Mouse (Mus musculus) heart, embryonic 15.5 days (tissue): ENCODE measurements around the gene Tuba1c. TPM values are rescaled to one million over a fixed set of nuclear protein-coding genes. Genes with fewer than 3 reads are reported as not detected.

Experiments
- ATAC-seq: fragments of 200-750 bp; cut with Nextera tagmentation; replicated peaks from 2 replicates; pipeline ENCODE4 v1.8.0; 2017; ENCODE audit warnings: low read depth, moderate TSS enrichment; ENCODE audit not compliant: insufficient number of reproducible peaks, insufficient read depth, low FRiP score
- H3K27ac ChIP-seq: fragments of 300-500 bp; sonication (generic); 2 replicates; pipeline ENCODE4 v1.5.1; 2015; ENCODE audit warnings: mild to moderate bottlenecking, inconsistent platforms
- H3K27me3 ChIP-seq: fragments of 300-500 bp; sonication (generic); 2 replicates; pipeline ENCODE4 v1.6.1; 2015; ENCODE audit warnings: inconsistent platforms
- H3K36me3 ChIP-seq: fragments of 300-500 bp; sonication (generic); 2 replicates; pipeline ENCODE4 v1.6.1; 2015; ENCODE audit warnings: mild to moderate bottlenecking, inconsistent platforms
- H3K4me1 ChIP-seq: fragments of 300-500 bp; sonication (generic); replicated peaks from 2 replicates; pipeline ENCODE4 v1.6.1; 2015; ENCODE audit warnings: inconsistent platforms
- H3K4me2 ChIP-seq: fragments of 300-500 bp; sonication (generic); 2 replicates; pipeline ENCODE4 v1.6.1; 2015; ENCODE audit warnings: inconsistent platforms, mild to moderate bottlenecking, moderate library complexity
- H3K4me3 ChIP-seq: fragments of 300-500 bp; sonication (generic); 2 replicates; pipeline ENCODE4 v1.5.1; 2015; ENCODE audit warnings: mild to moderate bottlenecking, inconsistent platforms
- H3K9ac ChIP-seq: fragments of 300-500 bp; sonication (generic); 2 replicates; pipeline ENCODE4 v1.6.1; 2015; ENCODE audit warnings: mild to moderate bottlenecking, inconsistent platforms
- H3K9me3 ChIP-seq: fragments of 300-500 bp; sonication (generic); replicated peaks from 2 replicates; pipeline ENCODE4 v1.6.1; 2016; ENCODE audit warnings: inconsistent platforms
- WGBS: fragments of 180-500 bp; shearing (Covaris S2); methylation state at CpG from one replicate; pipeline ENCODE4 v1.1.7; 2015; ENCODE audit warnings: mixed read lengths; 5-methylcytosine and 5-hydroxymethylcytosine counted together
- polyA plus RNA-seq: library from polyadenylated mRNA; unstranded; fragments of >200 nt; fragmentation: Nextera tagmentation; extraction: Ambion mirVana; gene quantifications from 2 replicates; pipeline ENCODE4 v1.2.1, GENCODE M21; 2015

Tuba1c gene
- polyA plus RNA-seq, 1 experiment from 2014 or later: 117 TPM

- Histone ChIP-seq H3K27me3 (no peaks in the 10 kb centered on the region), H3K9me3 (no peaks in the 10 kb centered on the region), H3K9ac (no peak overlapping the region), H3K36me3 (no peaks in the 10 kb centered on the region), H3K27ac (no peak overlapping the region), H3K4me3 (0 out of 2 replicates have a peak overlapping the region, but pooled peaks have one; percentile 9), H3K4me2 (peak overlapping the region; percentile 39), H3K4me1 (peaks cover 5% of the 10 kb centered on the region)
- no peak for ATAC-seq
- 53% methylated on average over 8 of the region's 8 CpGs for WGBS
Observed at GRCm38 (mm10) chr15:99019436-99019835, 10.3 kb upstream of the Tuba1c start.

- WGBS: 89% methylated on average over 4 of the region's 4 CpGs
- peaks cover 7% of the 10 kb centered on the region for H3K4me1 ChIP-seq
- no peak overlapping the region for H3K9ac ChIP-seq
- H3K9me3 ChIP-seq: no peaks in the 10 kb centered on the region
- H3K4me3 ChIP-seq: no peak overlapping the region
- no peak overlapping the region for H3K4me2 ChIP-seq
- no peak for ATAC-seq
- no peaks in the 10 kb centered on the region for H3K27me3 ChIP-seq
- H3K36me3 ChIP-seq: no peaks in the 10 kb centered on the region
- no peak overlapping the region for H3K27ac ChIP-seq
Observed at GRCm38 (mm10) chr15:99020171-99020570, 9.5 kb upstream of the Tuba1c start.

DNA sequence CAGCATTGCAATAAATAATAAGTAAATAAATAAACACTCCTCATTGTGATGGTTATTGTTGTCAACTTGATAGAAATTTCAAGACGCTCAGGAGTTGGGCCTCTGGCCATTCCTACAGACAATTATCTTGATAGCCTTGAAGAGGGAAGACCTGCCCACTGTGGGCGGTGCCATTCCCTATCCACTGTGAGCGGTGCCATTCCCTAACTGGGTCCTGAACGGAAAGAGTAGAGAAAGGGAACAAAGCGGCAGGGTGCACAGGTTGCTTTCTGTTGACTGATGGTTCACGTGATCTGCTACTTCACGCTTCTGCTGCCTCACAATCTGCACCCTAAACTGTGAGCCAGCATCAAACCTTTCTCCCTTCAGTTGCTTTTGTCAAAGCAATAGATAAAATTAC, 8.4 kb upstream of the Tuba1c start:
- Histone ChIP-seq H3K27ac (no peak overlapping the region), H3K9ac (no peak overlapping the region), H3K4me3 (no peak overlapping the region), H3K36me3 (no peaks in the 10 kb centered on the region), H3K9me3 (no peaks in the 10 kb centered on the region), H3K4me1 (peaks cover 7% of the 10 kb centered on the region), H3K4me2 (no peak overlapping the region), H3K27me3 (no peaks in the 10 kb centered on the region)
- WGBS: 95% methylated on average over 7 of the region's 7 CpGs
- ATAC-seq: no peak

DNA sequence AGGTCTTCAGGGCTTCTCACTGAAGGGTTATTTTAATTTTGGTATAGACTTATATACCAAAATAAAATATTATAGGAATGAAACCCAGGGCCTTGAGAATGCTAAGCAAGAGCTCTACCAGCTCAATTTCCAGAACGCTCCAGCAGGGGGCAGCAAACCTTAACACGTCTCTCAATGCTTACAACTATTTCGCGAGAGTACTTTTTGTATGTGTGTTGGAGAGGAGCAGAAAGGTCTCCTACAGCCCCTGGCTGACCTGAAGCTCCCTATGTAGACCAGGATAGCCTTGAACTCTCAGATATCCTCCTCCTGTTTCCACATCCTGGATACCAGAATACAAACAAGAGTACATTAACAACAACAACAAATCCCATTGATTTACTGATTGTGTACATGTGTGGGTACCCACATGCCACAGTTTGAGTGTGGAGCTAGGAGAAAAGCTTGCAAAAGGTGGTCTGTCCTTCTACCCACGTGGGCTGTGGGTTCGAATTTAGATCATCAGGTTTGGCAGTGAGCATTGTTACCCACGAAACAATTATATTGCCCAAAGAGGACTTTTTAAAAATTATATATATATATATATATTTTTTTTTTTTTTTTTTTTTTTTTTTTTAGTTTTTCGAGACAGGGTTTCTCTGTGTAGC, 4.9 kb upstream of the Tuba1c start:
- WGBS: 19% methylated on average over 7 of the region's 8 CpGs
- no peak overlapping the region for H3K9ac ChIP-seq
- no peaks in the 10 kb centered on the region for H3K27me3 ChIP-seq
- peaks cover 9% of the 10 kb centered on the region for H3K4me1 ChIP-seq
- no peak for ATAC-seq
- H3K9me3 ChIP-seq: no peaks in the 10 kb centered on the region
- H3K4me2 ChIP-seq: no peak overlapping the region
- H3K36me3 ChIP-seq: no peaks in the 10 kb centered on the region
- H3K4me3 ChIP-seq: no peak overlapping the region
- H3K27ac ChIP-seq: no peak overlapping the region

DNA sequence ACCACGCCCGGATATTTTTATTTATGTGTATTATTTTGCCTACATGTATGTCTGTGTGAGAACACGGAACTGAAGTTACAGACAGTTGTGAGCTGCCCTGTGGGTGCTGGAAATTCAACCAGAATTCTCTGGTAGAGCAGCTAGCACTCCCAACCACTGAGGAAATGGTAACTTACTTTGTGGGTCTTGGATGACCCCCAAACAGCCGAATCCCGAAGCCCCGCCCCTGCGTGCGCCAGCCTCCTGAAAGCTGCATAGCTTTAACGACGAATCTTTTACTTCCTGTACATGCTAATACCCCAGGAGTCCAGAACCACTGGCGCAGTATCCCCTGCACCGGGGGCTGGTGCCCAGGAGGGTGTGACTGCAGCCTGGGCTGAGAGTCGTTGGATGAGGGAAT, 4.3 kb upstream of the Tuba1c start:
- H3K4me1 ChIP-seq: peaks cover 9% of the 10 kb centered on the region
- no peak overlapping the region for H3K4me3 ChIP-seq
- H3K9ac ChIP-seq: no peak overlapping the region
- ATAC-seq: no peak
- whole genome bisulfite sequencing: 68% methylated on average over 13 of the region's 13 CpGs
- no peaks in the 10 kb centered on the region for H3K27me3 ChIP-seq
- no peak overlapping the region for H3K27ac ChIP-seq
- no peak overlapping the region for H3K4me2 ChIP-seq
- H3K9me3 ChIP-seq: no peaks in the 10 kb centered on the region
- H3K36me3 ChIP-seq: no peaks in the 10 kb centered on the region

DNA sequence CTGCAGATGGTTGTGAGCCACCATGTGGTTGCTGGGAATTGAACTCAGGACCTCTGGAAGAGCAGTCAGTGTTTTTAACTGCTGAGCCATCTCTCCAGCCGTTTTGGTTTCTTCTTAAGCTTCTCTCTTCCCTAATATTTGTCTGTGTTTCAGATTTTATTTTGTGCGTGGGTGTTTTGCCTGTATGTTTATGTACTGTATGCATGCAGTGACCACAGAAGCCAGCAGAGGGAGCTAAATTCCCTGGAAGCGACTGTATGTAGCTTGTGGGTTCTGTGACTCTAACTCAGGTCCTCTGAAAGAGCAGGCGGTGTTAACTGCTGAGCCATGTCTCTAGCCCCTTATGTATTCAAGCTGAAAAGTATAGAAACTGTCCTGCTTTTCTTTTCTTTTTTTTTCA, 3.4 kb upstream of the Tuba1c start:
- no peaks in the 10 kb centered on the region for H3K27me3 ChIP-seq
- no peak overlapping the region for H3K4me2 ChIP-seq
- H3K36me3 ChIP-seq: no peaks in the 10 kb centered on the region
- H3K9ac ChIP-seq: no peak overlapping the region
- no peak overlapping the region for H3K4me3 ChIP-seq
- 54% methylated on average over 4 of the region's 4 CpGs for WGBS
- no peak overlapping the region for H3K27ac ChIP-seq
- no peak for ATAC-seq
- H3K9me3 ChIP-seq: no peaks in the 10 kb centered on the region
- H3K4me1 ChIP-seq: peaks cover 13% of the 10 kb centered on the region

- Histone ChIP-seq H3K27me3 (no peaks in the 10 kb centered on the region), H3K27ac (no peak overlapping the region), H3K36me3 (no peaks in the 10 kb centered on the region), H3K4me3 (no peak overlapping the region), H3K9me3 (no peaks in the 10 kb centered on the region), H3K4me2 (no peak overlapping the region), H3K4me1 (peaks cover 21% of the 10 kb centered on the region), H3K9ac (no peak overlapping the region)
- 70% methylated on average over 5 of the region's 5 CpGs for WGBS
- no peak for ATAC-seq
Observed at GRCm38 (mm10) chr15:99027116-99027515, 2.6 kb upstream of the Tuba1c start.

- H3K27ac ChIP-seq: peak overlapping the region; percentile 97
- H3K27me3 ChIP-seq: no peaks in the 10 kb centered on the region
- 6% methylated on average over 10 of the region's 10 CpGs for WGBS
- H3K9ac ChIP-seq: peak overlapping the region; percentile 76
- H3K4me1 ChIP-seq: peaks cover 39% of the 10 kb centered on the region
- no peak for ATAC-seq
- H3K9me3 ChIP-seq: no peaks in the 10 kb centered on the region
- peak overlapping the region; percentile 86 for H3K4me2 ChIP-seq
- H3K4me3 ChIP-seq: peak overlapping the region; percentile 86
- no peaks in the 10 kb centered on the region for H3K36me3 ChIP-seq
Observed at GRCm38 (mm10) chr15:99028874-99029458, 725 bp upstream of the Tuba1c start.

GRCm38 (mm10) chr15:99030585-99031387, 1.1 kb downstream of the Tuba1c start:
- peak overlapping the region; percentile 97 for H3K27ac ChIP-seq
- H3K36me3 ChIP-seq: peaks cover 14% of the 10 kb centered on the region
- H3K9me3 ChIP-seq: no peaks in the 10 kb centered on the region
- H3K9ac ChIP-seq: peak overlapping the region; percentile 76
- 5% methylated on average over 26 of the region's 26 CpGs for WGBS
- peak overlapping the region; percentile 86 for H3K4me2 ChIP-seq
- peaks cover 49% of the 10 kb centered on the region for H3K4me1 ChIP-seq
- ATAC-seq: peak; percentile 59
- H3K27me3 ChIP-seq: no peaks in the 10 kb centered on the region
- peak overlapping the region; percentile 86 for H3K4me3 ChIP-seq

DNA sequence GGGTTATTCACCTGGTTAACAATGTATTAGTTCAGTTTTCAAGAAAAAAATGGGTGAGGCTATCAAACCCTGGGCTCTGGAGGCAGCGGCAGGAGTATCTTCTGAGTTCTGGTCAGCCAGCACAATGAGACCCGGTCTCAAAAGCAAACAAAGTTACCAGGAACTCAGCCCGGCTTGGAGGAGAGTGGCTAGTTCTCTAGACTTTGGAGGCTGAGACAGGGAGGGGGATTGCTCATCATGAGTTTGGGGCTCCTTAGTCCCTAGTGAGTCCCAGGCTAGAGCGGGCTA, 1.6 kb downstream of the Tuba1c start:
- Histone ChIP-seq H3K27ac (0 out of 2 replicates have a peak overlapping the region, but pooled peaks have one; percentile 1), H3K27me3 (no peaks in the 10 kb centered on the region), H3K4me1 (peaks cover 52% of the 10 kb centered on the region), H3K4me2 (peak overlapping the region; percentile 86), H3K9me3 (no peaks in the 10 kb centered on the region), H3K36me3 (peaks cover 17% of the 10 kb centered on the region), H3K4me3 (peak overlapping the region; percentile 86), H3K9ac (peak overlapping the region; percentile 76; the same call in 1 of the 2 replicates)
- WGBS: 63% methylated on average over 4 of the region's 4 CpGs
- no peak for ATAC-seq

DNA sequence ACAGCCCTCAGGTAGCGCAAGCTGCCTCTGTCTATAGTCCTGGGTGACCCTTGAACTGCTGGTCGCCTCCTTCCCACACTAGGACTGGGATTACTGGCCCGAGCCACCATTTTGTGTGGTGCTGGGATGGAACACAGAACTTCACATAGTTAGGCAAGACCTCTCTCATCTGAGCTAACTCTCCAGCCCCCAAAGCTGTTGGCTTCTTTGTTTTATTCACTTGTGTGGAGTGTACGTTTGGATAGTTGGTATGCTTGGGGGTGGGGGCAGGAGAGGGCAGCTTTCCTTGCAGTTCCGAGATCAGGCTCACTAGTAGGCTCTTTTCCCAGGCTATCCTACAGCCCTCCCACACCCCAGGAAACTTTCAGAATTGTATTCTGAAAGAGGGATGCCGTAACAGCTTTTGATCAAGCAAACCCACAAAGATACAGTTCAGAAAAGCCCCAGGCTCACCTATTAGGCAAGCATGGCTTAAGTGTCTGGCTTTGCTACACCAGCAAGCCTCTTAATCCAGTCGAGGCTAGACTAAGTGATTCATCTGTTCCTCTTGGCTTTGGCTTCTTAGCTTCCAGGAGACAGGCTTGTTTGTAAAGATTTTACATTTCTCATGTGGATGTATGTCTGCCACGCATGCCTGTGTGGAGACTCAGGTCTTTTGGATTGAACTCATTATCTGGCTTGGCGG, 2.5 kb downstream of the Tuba1c start:
- Histone ChIP-seq H3K4me1 (peaks cover 57% of the 10 kb centered on the region), H3K4me2 (peak overlapping the region; percentile 86), H3K9me3 (no peaks in the 10 kb centered on the region), H3K27me3 (no peaks in the 10 kb centered on the region), H3K4me3 (peak overlapping the region; percentile 86), H3K27ac (peak overlapping the region; percentile 3; the same call in 1 of the 2 replicates), H3K36me3 (peaks cover 22% of the 10 kb centered on the region), H3K9ac (peak overlapping the region; percentile 29)
- ATAC-seq: no peak
- WGBS: 56% methylated on average over 9 of the region's 9 CpGs
